Mouse (Mus musculus) lung, postnatal 0 days (tissue): ENCODE data around the gene Pi4k2b. TPM values are rescaled to one million over a fixed set of nuclear protein-coding genes. Genes with fewer than 3 reads are reported as not detected.
A peak's percentile ranks its signal among the peaks of the same experiment; 100 is the strongest.
"Not testable (repeated sequence)": the region's sequence is repeated elsewhere in the genome, so short reads cannot be mapped to it uniquely, and the experiment has no call there.

ENCODE experiments used
- ATAC-seq: fragments of 200-750 bp; cut with Nextera tagmentation; 2 replicates; pipeline ENCODE4 v1.8.0; 2017; ENCODE audit warnings: moderate library complexity
- DNase-seq: peaks from one replicate; pipeline ENCODE4 v3.0.0-alpha.2; 2016; ENCODE audit warnings: low spot score
- H3K27ac ChIP-seq: fragments of 300-500 bp; sonication (generic); 2 replicates; pipeline ENCODE4 v1.5.1; 2014; ENCODE audit warnings: antibody characterized with exemption, mild to moderate bottlenecking, low read length, mixed read lengths
- H3K27me3 ChIP-seq: fragments of 300-500 bp; sonication (generic); replicated peaks from 2 replicates; pipeline ENCODE4 v1.6.1; 2014; ENCODE audit warnings: low read length, mixed read lengths; ENCODE audit not compliant: insufficient read depth
- H3K36me3 ChIP-seq: fragments of 300-500 bp; sonication (generic); 2 replicates; pipeline ENCODE4 v1.6.1; 2014; ENCODE audit warnings: low read length, mixed read lengths; ENCODE audit not compliant: insufficient read depth
- H3K4me1 ChIP-seq: fragments of 300-500 bp; sonication (generic); 2 replicates; pipeline ENCODE4 v1.6.1; 2014; ENCODE audit warnings: antibody characterized with exemption, low read depth, low read length, mixed read lengths; ENCODE audit not compliant: insufficient read depth
- H3K4me2 ChIP-seq: fragments of 300-500 bp; sonication (generic); replicated peaks from 2 replicates; pipeline ENCODE4 v1.6.1; 2014; ENCODE audit warnings: low read depth, mild to moderate bottlenecking, low read length, moderate library complexity, mixed read lengths
- H3K4me3 ChIP-seq: fragments of 300-500 bp; sonication (generic); 2 replicates; pipeline ENCODE4 v1.5.1; 2014; ENCODE audit warnings: low read depth, low read length
- H3K9ac ChIP-seq: fragments of 300-500 bp; sonication (generic); replicated peaks from 2 replicates; pipeline ENCODE4 v1.6.1; 2014; ENCODE audit warnings: low read depth, mild to moderate bottlenecking
- H3K9me3 ChIP-seq: fragments of 300-500 bp; sonication (generic); 2 replicates; pipeline ENCODE4 v1.6.1; 2016; ENCODE audit warnings: low read length, mixed read lengths
- CTCF ChIP-seq: IDR thresholded peaks from 2 replicates; pipeline ENCODE4 v1.5.1; 2016; ENCODE audit warnings: antibody characterized with exemption, mild to moderate bottlenecking
- EP300 ChIP-seq: IDR thresholded peaks from 2 replicates; pipeline ENCODE4 v1.6.1; 2016; ENCODE audit warnings: antibody characterized with exemption, mild to moderate bottlenecking, control low read depth
- WGBS: fragments of 180-500 bp; shearing (Covaris S2); extraction: QIAGEN DNeasy Blood & Tissue Kit; methylation state at CpG from one replicate; pipeline ENCODE4 v1.1.7; 2014; 5-methylcytosine and 5-hydroxymethylcytosine counted together
- polyA plus RNA-seq: library from polyadenylated mRNA; unstranded; fragments of >200 nt; fragmentation: Nextera tagmentation; extraction: Ambion mirVana; gene quantifications from 2 replicates; pipeline ENCODE4 v1.2.1, GENCODE M21; 2015

The Pi4k2b gene
- polyA plus RNA-seq, 1 experiment from 2014 or later, result 117 TPM

- H3K4me3 ChIP-seq, result no peak overlapping the region
- ATAC-seq (no peak), DNase-seq (no peak)
- H3K4me2 ChIP-seq, result no peak overlapping the region
- H3K27me3 ChIP-seq, result no peaks in the 10 kb centered on the region
- TF ChIP-seq EP300 (no peak), CTCF (no peak)
- H3K36me3 ChIP-seq, result peaks cover 10% of the 10 kb centered on the region; the same call in 1 of the 2 replicates
- 83% methylated on average over 5 of the region's 5 CpGs for WGBS
- H3K9ac ChIP-seq, result no peak overlapping the region
- no peak overlapping the region for H3K27ac ChIP-seq
- no peaks in the 10 kb centered on the region for H3K4me1 ChIP-seq
- H3K9me3 ChIP-seq, result no peaks in the 10 kb centered on the region
Observed at GRCm38 (mm10) chr5:52774267-52774666, 32.9 kb downstream of the Pi4k2b start.

- no peaks in the 10 kb centered on the region for H3K9me3 ChIP-seq
- 51% methylated on average over 8 of the region's 8 CpGs for WGBS
- DNase-seq, result no peak
- no peaks in the 10 kb centered on the region for H3K4me1 ChIP-seq
- TF ChIP-seq CTCF, result no peak
- TF ChIP-seq EP300, result no peak
- no peaks in the 10 kb centered on the region for H3K27me3 ChIP-seq
- no peak within 1 kb of the TSS for H3K4me2 ChIP-seq
- H3K4me3 ChIP-seq, result no peak within 1 kb of the TSS
- H3K27ac ChIP-seq, result no peak within 1 kb of the TSS
- H3K9ac ChIP-seq, result no peak within 1 kb of the TSS
- H3K36me3 ChIP-seq, result peaks cover under 1% of the 10 kb centered on the region; the same call in 1 of the 2 replicates
- no peak for ATAC-seq
Observed at GRCm38 (mm10) chr5:52775237-52775636, 33.9 kb downstream of the Pi4k2b start, which contains the start of gene Zcchc4. Zcchc4 (plus strand) TSS chr5:52775409.

- not testable (repeated sequence) for H3K9ac ChIP-seq, H3K4me3 ChIP-seq, ATAC-seq, H3K36me3 ChIP-seq, H3K9me3 ChIP-seq, H3K4me2 ChIP-seq, H3K27ac ChIP-seq, H3K27me3 ChIP-seq, H3K4me1 ChIP-seq, DNase-seq
- 89% methylated on average over 8 of the region's 8 CpGs for WGBS
Observed at GRCm38 (mm10) chr5:52776466-52777354, 35.3 kb downstream of the Pi4k2b start.

- Histone ChIP-seq H3K4me2 (peak overlapping the region; percentile 71), H3K27ac (peak overlapping the region; percentile 43), H3K4me3 (peak overlapping the region; percentile 86), H3K9ac (peak overlapping the region; percentile 66), H3K27me3 (no peaks in the 10 kb centered on the region), H3K36me3 (no peaks in the 10 kb centered on the region), H3K9me3 (no peaks in the 10 kb centered on the region), H3K4me1 (no peaks in the 10 kb centered on the region; the same call in 1 of the 2 replicates)
- ATAC-seq (peak; percentile 98), DNase-seq (peak; percentile 92)
- TF ChIP-seq EP300 (no peak), CTCF (peak; percentile 80)
- 5% methylated on average over 34 of the region's 37 CpGs for WGBS
Observed at GRCm38 (mm10) chr5:52782523-52783250, 41.3 kb downstream of the Pi4k2b start.

- no peak for TF ChIP-seq CTCF
- WGBS, result under 1% methylated on average over 9 of the region's 9 CpGs
- DNase-seq, result no peak
Observed at GRCm38 (mm10) chr5:52783251-52783620, 41.9 kb downstream of the Pi4k2b start.

DNA sequence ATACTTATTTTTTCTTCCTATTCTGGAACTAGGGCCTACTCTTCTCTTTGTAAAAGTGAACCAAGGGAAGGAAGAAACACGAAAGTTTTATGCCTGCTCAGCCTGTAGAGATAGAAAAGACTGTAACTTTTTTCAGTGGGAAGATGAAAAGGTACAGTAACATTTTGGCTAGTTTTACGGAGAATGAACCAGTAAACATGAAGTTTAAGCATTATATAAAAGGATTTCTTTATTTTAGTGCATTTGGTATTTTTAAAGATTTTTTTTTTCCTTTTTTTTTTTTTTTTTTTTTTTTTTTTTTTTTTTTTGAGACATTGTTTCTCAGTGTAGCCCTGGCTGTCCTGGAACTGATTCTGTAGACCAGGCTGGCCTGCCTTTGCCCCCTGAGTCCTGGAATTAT, 42.6 kb downstream of the Pi4k2b start:
- no peak overlapping the region for H3K4me2 ChIP-seq
- no peaks in the 10 kb centered on the region; the same call in 1 of the 2 replicates for H3K4me1 ChIP-seq
- no peaks in the 10 kb centered on the region for H3K36me3 ChIP-seq
- no peak for TF ChIP-seq CTCF
- TF ChIP-seq EP300, result no peak
- WGBS, result 78% methylated on average over 2 of the region's 2 CpGs
- H3K4me3 ChIP-seq, result no peak overlapping the region
- H3K9ac ChIP-seq, result no peak overlapping the region
- ATAC-seq (no peak), DNase-seq (no peak)
- H3K27me3 ChIP-seq, result no peaks in the 10 kb centered on the region
- no peak overlapping the region for H3K27ac ChIP-seq
- no peaks in the 10 kb centered on the region for H3K9me3 ChIP-seq

More at GRCm38 (mm10) chr5:52783251-52783620, 41.9 kb downstream of the Pi4k2b start:
- Histone ChIP-seq H3K27me3 (no peaks in the 10 kb centered on the region), H3K4me1 (no peaks in the 10 kb centered on the region; the same call in 1 of the 2 replicates), H3K9me3 (no peaks in the 10 kb centered on the region), H3K9ac (peak overlapping the region; percentile 66), H3K4me3 (peak overlapping the region; percentile 86), H3K4me2 (peak overlapping the region; percentile 71), H3K27ac (peak overlapping the region; percentile 43), H3K36me3 (no peaks in the 10 kb centered on the region)
- peak; percentile 48; the same call in 1 of the 2 replicates for ATAC-seq
